Mouse (Mus musculus): ENCODE measurements around the gene Map1b.

The Map1b gene

GRCm38 (mm10) chr13:99525491-99525890 lies 9.2 kb upstream of the Map1b start:
- DNase-seq, result no peak

DNA sequence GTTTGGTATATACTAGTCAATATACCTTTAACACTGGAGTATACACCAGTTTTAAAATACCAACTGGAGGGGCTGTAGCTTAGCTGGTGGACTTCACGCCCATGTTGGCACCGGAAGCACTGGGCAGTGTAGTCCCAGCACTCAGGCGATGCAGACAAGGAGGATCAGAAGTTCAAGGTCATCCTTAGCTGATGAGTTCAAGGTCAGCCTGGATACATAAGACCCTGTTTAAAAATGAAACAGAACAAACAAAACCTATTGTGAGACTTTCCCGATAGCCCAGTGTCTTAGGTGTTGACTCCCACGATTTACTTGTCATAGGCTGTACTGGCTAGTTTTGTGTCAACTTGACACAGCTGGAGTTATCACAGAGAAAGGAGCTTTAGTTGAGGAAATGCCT lies 1.5 kb upstream of the Map1b start:
- DNase-seq, result no peak

DNA sequence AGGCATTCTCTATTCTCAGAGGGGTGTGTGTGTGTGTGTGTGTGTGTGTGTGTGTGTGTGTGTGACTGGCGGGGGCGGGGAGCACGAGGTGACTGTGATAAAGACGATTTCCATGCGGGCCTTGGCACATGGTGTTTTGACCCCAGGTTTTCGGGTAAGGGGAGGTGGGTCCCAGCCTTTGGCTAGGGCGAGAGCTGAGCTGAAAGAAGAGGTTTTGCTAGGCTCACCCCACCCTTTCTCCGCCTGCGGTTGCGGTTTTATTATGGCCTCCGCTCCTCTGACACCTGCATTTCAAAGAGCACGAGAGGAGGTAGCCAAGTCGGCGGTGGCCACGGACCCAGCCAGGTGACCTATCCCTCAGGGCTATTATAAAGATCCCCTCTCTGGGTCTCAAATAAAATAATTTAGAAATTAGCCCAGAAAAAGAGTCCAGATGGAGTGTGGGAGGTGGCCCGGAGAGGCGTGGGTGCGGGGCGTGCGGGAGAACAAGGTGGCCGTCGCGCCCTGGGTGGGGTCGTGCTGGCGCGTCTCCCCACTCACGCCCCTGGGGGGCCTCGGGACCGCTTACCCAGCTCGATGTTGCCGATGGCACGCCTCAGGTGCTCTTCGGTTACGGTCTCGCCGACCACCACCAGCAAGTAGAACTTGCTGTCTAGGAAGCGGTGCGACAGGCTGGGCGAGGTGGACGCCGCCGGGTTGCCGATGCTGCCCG lies 448 bp downstream of the Map1b start:
- peak; percentile 5 for DNase-seq

DNA sequence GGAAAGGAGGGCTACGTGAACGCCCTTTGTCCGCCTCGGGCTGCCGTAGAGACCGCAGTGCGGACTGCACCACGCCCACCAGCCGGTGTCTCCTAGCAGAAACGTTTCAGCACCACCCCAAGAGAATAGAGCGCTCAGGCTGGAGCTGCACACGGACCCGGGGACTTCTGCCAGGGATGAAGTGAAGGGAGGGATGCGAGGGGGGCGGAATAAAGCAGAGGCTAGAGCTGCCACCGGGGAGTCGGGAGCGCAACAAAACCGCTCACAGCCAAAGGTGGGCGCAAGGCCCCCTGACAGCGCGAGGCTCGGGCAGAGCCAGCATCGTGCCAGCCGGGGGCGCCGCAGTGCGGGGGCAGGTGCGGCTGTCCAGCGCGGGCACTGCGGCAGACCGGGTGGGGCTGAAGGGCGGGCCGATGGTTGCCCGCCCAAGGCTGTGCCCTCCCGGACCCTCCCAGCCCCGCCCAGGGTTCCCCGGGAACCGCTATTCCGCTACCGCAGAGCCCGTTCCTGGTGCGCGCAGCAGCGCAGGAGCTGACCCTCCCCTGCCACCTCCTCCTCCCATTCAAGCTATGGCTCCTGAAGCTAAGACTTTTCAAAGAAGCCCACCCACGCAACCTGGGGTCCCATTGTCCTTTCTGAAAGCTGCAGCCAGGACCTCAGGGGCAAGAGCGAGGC lies 1.3 kb downstream of the Map1b start:
- no peak for DNase-seq

DNA sequence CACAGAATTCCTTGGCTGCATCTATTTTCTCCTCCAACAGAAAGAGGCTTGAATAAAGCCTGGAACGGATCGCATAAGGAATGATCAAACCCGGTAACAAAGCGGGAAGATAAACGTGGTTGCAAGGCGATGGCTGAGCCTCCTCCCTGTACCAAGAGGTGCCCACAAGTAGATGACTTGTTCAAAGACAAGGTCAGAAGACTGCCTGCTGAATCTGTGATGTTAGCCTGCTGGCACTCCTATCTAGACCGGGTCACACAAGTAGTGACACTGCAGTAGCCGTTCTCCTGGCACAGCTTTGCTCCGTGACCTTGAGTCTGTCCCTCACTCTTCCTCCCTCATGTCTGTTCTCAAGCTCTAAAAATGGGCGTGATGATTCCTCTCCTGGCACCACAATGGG lies 2.4 kb downstream of the Map1b start:
- DNase-seq, result no peak

GRCm38 (mm10) chr13:99513138-99513537 lies 3.2 kb downstream of the Map1b start:
- DNase-seq, result no peak

- DNase-seq, result no peak
These were observed 6.4 kb downstream of the Map1b start for GRCm38 (mm10) chr13:99509896-99510295.

GRCm38 (mm10) chr13:99506580-99506962 lies 9.8 kb downstream of the Map1b start:
- no peak for DNase-seq

DNA sequence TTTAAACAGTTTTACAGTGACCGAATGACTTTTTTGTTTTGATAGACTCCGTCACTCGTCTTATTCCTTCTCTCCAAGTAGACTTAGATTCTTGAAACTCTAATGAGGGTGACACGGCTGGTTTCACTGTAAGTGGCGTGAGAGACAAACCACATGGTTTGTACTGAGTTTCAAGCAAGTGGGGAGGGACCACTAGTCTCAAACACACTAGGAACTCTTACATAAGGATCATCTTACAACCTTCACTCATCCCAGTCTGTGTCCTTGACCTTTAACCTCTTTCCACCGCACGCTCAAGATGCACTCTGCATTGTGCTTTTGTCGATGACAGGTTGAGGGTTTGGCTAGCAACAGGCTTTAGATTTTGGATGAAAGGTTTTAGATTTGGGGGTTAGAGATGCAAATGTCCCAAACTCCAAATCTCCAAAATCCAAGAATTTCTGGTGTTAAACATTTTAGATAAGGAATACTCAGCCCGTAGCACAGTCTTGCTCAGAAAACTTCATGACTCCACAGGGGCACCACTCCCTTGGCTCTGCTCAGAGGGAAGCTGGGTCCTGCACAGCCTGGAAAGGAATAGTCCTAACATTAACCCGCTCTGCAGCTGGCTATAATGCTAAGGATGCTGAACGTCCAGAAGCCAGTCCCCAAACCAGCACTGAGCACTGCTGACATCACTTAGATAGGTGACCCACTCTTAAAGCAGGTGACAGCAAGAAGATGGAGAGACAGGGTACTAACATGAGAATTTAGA lies 10.3 kb downstream of the Map1b start:
- no peak for DNase-seq

GRCm38 (mm10) chr13:99503370-99503979 lies 12.9 kb downstream of the Map1b start:
- DNase-seq, result no peak

DNA sequence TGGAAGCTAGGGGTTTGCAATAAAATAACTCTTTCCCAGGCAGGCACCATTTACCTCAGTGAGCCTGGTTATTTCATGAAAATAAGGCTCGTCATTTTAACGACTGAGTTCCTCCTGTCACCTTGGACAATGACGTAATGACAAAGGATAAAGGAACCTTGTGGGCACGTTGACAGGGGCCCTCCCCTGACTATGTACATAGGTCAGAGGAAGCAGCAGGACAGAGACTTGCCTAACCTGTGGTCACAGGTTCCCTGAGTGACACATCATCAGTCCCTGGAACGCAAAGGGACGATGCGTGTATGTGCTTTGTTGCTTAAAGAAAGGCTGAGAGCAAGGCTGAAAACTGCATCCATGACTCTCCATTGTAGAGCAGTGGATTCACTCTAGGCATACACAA lies 13.4 kb downstream of the Map1b start:
- no peak for DNase-seq

GRCm38 (mm10) chr13:99502126-99502744 lies 14.1 kb downstream of the Map1b start:
- DNase-seq, result no peak

GRCm38 (mm10) chr13:99501393-99501792 lies 14.9 kb downstream of the Map1b start:
- DNase-seq, result no peak

DNA sequence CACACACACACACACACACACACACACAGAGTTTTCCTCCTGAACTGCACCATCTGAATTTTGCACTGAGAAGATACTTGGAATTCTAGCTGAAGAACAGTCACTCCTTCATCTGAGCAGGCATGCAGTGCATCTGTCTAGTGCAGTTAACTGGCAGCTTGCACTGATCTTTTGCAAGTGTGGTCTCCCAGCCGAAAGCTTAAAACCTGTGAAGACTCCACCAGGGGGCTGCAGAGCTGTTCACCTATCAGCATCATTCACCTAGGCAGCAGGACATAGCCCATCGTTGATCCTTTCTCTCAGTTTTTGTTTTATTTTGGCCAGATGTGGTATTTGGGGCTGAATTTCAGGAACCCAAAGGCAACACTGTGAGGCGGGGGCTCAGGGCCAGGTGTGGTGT lies 15.7 kb downstream of the Map1b start:
- no peak for DNase-seq

- DNase-seq, result no peak
These were observed 16.6 kb downstream of the Map1b start for GRCm38 (mm10) chr13:99499764-99500163.

- no peak for DNase-seq
These were observed 20.2 kb downstream of the Map1b start for GRCm38 (mm10) chr13:99496106-99496505.

- no peak for DNase-seq
These were observed 21.9 kb downstream of the Map1b start for GRCm38 (mm10) chr13:99494416-99494815.

DNA sequence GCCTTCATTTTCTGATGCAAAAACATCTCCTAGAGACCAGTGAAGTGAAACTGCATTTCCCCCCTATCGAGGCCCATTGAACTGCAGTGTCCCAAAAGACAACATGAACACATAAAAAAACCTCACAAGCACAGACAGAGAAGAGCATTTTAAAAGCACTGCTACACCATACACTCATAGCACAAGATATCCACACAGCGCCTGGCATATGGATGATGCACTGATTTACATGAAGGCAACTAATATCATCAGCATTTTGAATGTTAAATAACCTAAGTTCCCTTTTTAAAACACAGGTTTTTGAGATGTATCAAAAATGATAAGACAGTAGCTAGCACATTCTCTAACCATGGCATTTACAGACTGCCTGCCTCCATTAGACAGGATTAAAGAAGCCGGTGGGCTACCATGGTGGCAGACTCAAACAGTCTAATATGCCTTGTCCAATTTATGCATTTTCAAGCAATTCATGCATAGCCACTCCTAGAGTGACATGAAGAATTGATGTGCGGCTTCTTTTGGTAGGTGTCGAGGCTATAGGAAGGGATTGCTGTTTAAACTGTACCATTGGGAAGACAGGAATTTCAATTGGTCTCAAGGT lies 22.9 kb downstream of the Map1b start:
- no peak for DNase-seq

GRCm38 (mm10) chr13:99492619-99493303 lies 23.6 kb downstream of the Map1b start:
- no peak for DNase-seq

- no peak for DNase-seq
These were observed 26.3 kb downstream of the Map1b start for GRCm38 (mm10) chr13:99489998-99490397.

DNA sequence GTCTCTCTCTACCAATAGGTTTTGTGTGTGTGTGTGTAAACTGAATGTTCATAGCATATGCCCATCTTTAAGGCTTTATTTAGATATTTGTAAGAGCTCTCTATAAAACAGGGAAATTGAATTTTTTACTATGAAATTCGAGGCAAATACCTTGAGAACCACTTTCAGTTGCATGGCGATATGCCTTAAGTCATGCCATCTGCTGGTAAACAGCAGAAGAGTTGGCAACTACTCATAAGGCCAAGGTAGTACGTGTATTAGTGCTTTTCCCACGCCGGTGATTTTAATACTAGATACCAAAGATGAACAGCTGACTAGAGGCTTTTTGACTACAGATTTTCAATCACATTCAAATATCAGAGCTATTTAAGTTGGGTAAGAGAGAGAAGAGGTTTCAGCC lies 27.2 kb downstream of the Map1b start:
- no peak for DNase-seq

- no peak for DNase-seq
These were observed 30.5 kb downstream of the Map1b start for GRCm38 (mm10) chr13:99485861-99486260.

Measured in thymus, postnatal 14 days (tissue).